Mouse (Mus musculus): Measurements from ENCODE around the gene Kcnj3. TPM values are rescaled to one million over a fixed set of nuclear protein-coding genes. Genes with fewer than 3 reads are reported as not detected.

The Kcnj3 gene
- polyA plus RNA-seq, 1 experiment, result not detected

GRCm38 (mm10) chr2:55432104-55432503 lies 3.7 kb upstream of the Kcnj3 start:
- H3K4me3 ChIP-seq, result no peak overlapping the region
- no peak overlapping the region for H3K4me2 ChIP-seq (ENCODE audit: low read depth)
- no peaks in the 10 kb centered on the region for H3K79me2 ChIP-seq (ENCODE audit: control insufficient read depth, insufficient read depth)
- no peaks in the 10 kb centered on the region for H3K36me3 ChIP-seq (ENCODE audit: control insufficient read depth, insufficient read depth)
- TF ChIP-seq MYOD1 (IDR thresholded peaks at IDR 0.05; ENCODE audit: control insufficient read depth in 1 of 3, insufficient read length in 2 of 3, low read depth in 2 of 3) (peak in 2 of 3 experiments; percentile 66 to 69), POLR2AphosphoS2 (IDR thresholded peaks at IDR 0.05; ENCODE audit: insufficient read length, low read depth) (no peak), POLR2A (IDR thresholded peaks at IDR 0.05; ENCODE audit: insufficient read length, low read depth) (no peak), E2F4 (IDR thresholded peaks at IDR 0.05; ENCODE audit: insufficient read depth) (no peak), SRF (IDR thresholded peaks at IDR 0.05; ENCODE audit: control insufficient read depth, insufficient read length, low read depth) (no peak), MYOG (IDR thresholded peaks at IDR 0.05; ENCODE audit: control insufficient read depth in 1 of 3, insufficient read depth in 1 of 3, insufficient read length in 2 of 3, low read depth in 2 of 3) (peak; percentile 43 to 84 (median 52)), REST (IDR thresholded peaks at IDR 0.05; ENCODE audit: insufficient read depth, insufficient read length) (no peak), CEBPB (IDR thresholded peaks at IDR 0.05; ENCODE audit: insufficient read depth, poor library complexity, severe bottlenecking) (no peak), TCF12 (IDR thresholded peaks at IDR 0.05; ENCODE audit: insufficient read depth, poor library complexity, severe bottlenecking) (no peak), TCF3 (IDR thresholded peaks at IDR 0.05; ENCODE audit: insufficient read length, low read depth) (no peak), USF1 (IDR thresholded peaks at IDR 0.05; ENCODE audit: low read depth) (no peak)
- H3K27me3 ChIP-seq (ENCODE audit: control insufficient read depth, insufficient read depth, insufficient read length), result no peaks in the 10 kb centered on the region
- H3ac ChIP-seq (ENCODE audit: control insufficient read depth, insufficient read length), result no peak overlapping the region

DNA sequence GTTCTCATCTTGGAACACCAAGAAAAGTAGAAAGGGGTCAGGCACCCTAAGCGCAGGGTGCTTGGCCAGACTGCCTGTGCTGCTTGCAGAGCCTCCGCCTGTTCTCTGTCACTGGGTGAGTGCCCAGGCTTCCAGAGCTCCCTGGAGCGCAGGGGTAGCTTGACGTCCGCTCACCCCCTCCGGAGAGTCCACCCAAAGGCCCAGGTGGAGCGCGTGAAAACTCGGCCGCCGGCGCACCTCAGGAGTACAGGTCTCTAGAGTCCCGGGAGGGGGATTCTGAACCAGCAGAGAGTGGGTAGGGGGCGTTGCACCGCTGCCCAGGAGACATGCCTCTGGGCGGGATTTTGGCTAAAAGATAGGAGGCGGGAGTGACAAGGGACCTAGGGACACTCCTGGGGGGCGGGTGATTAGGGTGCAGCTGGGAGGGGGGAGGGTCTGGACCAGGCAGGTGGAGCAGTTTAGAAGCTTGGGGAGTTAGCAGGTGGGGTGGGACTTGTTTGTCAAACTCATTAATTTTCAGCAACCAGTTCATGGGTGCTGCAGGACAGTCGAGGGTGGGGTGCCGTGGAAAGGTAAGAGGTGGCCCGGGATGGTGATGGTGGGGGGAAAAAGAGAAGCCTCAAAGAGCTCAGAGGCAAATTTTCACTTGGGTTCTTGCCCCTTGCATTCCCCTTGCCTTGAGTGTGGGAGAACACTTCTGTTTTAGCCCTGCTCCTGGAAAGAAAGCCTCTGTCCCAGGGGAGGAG lies 664 bp downstream of the Kcnj3 start:
- TF ChIP-seq SRF (IDR thresholded peaks at IDR 0.05; ENCODE audit: control insufficient read depth, insufficient read length, low read depth) (no peak), MYOD1 (IDR thresholded peaks at IDR 0.05; ENCODE audit: control insufficient read depth in 1 of 3, insufficient read length in 2 of 3, low read depth in 2 of 3) (no peak), TCF3 (IDR thresholded peaks at IDR 0.05; ENCODE audit: insufficient read length, low read depth) (no peak), MAX (IDR thresholded peaks at IDR 0.05; ENCODE audit: low read depth) (no peak), TCF12 (IDR thresholded peaks at IDR 0.05; ENCODE audit: insufficient read depth, poor library complexity, severe bottlenecking) (no peak), MYOG (IDR thresholded peaks at IDR 0.05; ENCODE audit: control insufficient read depth in 1 of 3, insufficient read depth in 1 of 3, insufficient read length in 2 of 3, low read depth in 2 of 3) (no peak), CEBPB (IDR thresholded peaks at IDR 0.05; ENCODE audit: insufficient read depth, poor library complexity, severe bottlenecking) (no peak), POLR2A (IDR thresholded peaks at IDR 0.05; ENCODE audit: insufficient read length, low read depth) (no peak), POLR2AphosphoS2 (IDR thresholded peaks at IDR 0.05; ENCODE audit: insufficient read length, low read depth) (no peak), REST (IDR thresholded peaks at IDR 0.05; ENCODE audit: insufficient read depth, insufficient read length) (no peak), USF1 (IDR thresholded peaks at IDR 0.05; ENCODE audit: low read depth) (no peak), E2F4 (IDR thresholded peaks at IDR 0.05; ENCODE audit: insufficient read depth) (no peak)
- no peaks in the 10 kb centered on the region for H3K27me3 ChIP-seq (ENCODE audit: control insufficient read depth, insufficient read depth, insufficient read length)
- no peak overlapping the region for H3K4me2 ChIP-seq (ENCODE audit: low read depth)
- H3K79me2 ChIP-seq (ENCODE audit: control insufficient read depth, insufficient read depth), result no peaks in the 10 kb centered on the region
- no peak overlapping the region for H3ac ChIP-seq (ENCODE audit: control insufficient read depth, insufficient read length)
- no peak overlapping the region for H3K4me3 ChIP-seq
- no peaks in the 10 kb centered on the region for H3K36me3 ChIP-seq (ENCODE audit: control insufficient read depth, insufficient read depth)

DNA sequence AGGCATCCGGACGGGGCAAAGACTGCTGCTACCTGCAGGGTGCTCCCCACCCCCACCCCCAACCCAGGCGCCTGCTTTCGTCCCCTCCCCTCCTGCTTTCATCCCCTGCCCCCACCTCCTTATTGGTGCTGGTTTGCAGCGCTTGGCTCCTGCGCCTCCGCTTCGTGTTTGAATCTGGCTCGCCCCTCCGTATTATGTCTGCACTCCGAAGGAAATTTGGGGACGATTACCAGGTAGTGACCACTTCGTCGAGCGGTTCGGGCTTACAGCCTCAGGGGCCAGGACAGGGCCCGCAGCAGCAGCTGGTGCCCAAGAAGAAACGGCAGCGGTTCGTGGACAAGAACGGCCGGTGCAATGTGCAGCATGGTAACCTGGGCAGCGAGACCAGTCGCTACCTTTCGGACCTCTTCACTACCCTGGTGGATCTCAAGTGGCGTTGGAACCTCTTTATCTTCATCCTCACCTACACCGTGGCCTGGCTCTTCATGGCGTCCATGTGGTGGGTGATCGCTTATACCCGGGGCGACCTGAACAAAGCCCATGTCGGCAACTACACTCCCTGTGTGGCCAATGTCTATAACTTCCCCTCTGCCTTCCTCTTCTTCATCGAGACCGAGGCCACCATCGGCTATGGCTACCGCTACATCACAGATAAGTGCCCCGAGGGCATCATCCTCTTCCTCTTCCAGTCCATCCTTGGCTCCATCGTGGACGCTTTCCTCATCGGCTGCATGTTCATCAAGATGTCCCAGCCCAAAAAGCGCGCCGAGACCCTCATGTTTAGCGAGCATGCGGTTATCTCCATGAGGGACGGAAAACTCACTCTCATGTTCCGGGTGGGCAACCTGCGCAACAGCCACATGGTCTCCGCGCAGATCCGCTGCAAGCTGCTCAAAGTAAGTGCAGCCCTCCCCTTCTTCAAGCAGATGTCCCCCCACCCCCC lies 1.5 kb downstream of the Kcnj3 start:
- H3K36me3 ChIP-seq (ENCODE audit: control insufficient read depth, insufficient read depth), result no peaks in the 10 kb centered on the region
- no peak overlapping the region for H3ac ChIP-seq (ENCODE audit: control insufficient read depth, insufficient read length)
- TF ChIP-seq POLR2A (IDR thresholded peaks at IDR 0.05; ENCODE audit: insufficient read length, low read depth) (no peak), MYOD1 (IDR thresholded peaks at IDR 0.05; ENCODE audit: control insufficient read depth in 1 of 3, insufficient read length in 2 of 3, low read depth in 2 of 3) (no peak), USF1 (IDR thresholded peaks at IDR 0.05; ENCODE audit: low read depth) (no peak), TCF3 (IDR thresholded peaks at IDR 0.05; ENCODE audit: insufficient read length, low read depth) (no peak), CEBPB (IDR thresholded peaks at IDR 0.05; ENCODE audit: insufficient read depth, poor library complexity, severe bottlenecking) (no peak), MAX (IDR thresholded peaks at IDR 0.05; ENCODE audit: low read depth) (no peak), TCF12 (IDR thresholded peaks at IDR 0.05; ENCODE audit: insufficient read depth, poor library complexity, severe bottlenecking) (no peak), MYOG (IDR thresholded peaks at IDR 0.05; ENCODE audit: control insufficient read depth in 1 of 3, insufficient read depth in 1 of 3, insufficient read length in 2 of 3, low read depth in 2 of 3) (no peak), POLR2AphosphoS2 (IDR thresholded peaks at IDR 0.05; ENCODE audit: insufficient read length, low read depth) (no peak), SRF (IDR thresholded peaks at IDR 0.05; ENCODE audit: control insufficient read depth, insufficient read length, low read depth) (no peak), REST (IDR thresholded peaks at IDR 0.05; ENCODE audit: insufficient read depth, insufficient read length) (no peak), E2F4 (IDR thresholded peaks at IDR 0.05; ENCODE audit: insufficient read depth) (no peak)
- H3K27me3 ChIP-seq (ENCODE audit: control insufficient read depth, insufficient read depth, insufficient read length), result no peaks in the 10 kb centered on the region
- no peak overlapping the region for H3K4me3 ChIP-seq
- no peaks in the 10 kb centered on the region for H3K79me2 ChIP-seq (ENCODE audit: control insufficient read depth, insufficient read depth)
- H3K4me2 ChIP-seq (ENCODE audit: low read depth), result no peak overlapping the region

DNA sequence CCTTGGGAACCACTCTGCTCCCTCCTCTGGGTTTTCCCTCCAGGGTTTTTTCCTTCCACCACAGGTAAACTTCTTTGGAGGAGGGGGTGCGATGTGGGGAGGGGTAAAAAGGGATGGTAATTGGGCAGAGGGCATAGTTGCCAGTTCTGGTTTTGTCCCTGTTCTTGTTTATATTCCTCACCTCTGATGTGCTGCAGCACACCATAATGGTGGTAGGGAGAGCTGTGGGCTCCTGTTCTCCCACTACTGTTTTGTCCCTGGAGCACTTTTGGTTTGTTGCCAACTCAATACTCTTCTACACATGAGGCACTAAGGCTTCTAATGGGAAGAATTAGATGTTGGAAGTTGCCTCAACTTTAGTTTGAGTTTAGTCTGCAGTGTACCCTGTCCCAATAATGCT lies 2.2 kb downstream of the Kcnj3 start:
- Histone ChIP-seq H3K4me2 (ENCODE audit: low read depth) (no peak overlapping the region), H3K4me3 (no peak overlapping the region), H3ac (ENCODE audit: control insufficient read depth, insufficient read length) (no peak overlapping the region), H3K79me2 (ENCODE audit: control insufficient read depth, insufficient read depth) (no peaks in the 10 kb centered on the region), H3K27me3 (ENCODE audit: control insufficient read depth, insufficient read depth, insufficient read length) (no peaks in the 10 kb centered on the region), H3K36me3 (ENCODE audit: control insufficient read depth, insufficient read depth) (no peaks in the 10 kb centered on the region)
- no peak for TF ChIP-seq TCF12 (IDR thresholded peaks at IDR 0.05; ENCODE audit: insufficient read depth, poor library complexity, severe bottlenecking)
- no peak for TF ChIP-seq POLR2AphosphoS2 (IDR thresholded peaks at IDR 0.05; ENCODE audit: insufficient read length, low read depth)
- TF ChIP-seq MYOG (IDR thresholded peaks at IDR 0.05; ENCODE audit: control insufficient read depth in 1 of 3, insufficient read depth in 1 of 3, insufficient read length in 2 of 3, low read depth in 2 of 3), result no peak
- TF ChIP-seq CEBPB (IDR thresholded peaks at IDR 0.05; ENCODE audit: insufficient read depth, poor library complexity, severe bottlenecking), result no peak
- TF ChIP-seq USF1 (IDR thresholded peaks at IDR 0.05; ENCODE audit: low read depth), result no peak
- no peak for TF ChIP-seq MYOD1 (IDR thresholded peaks at IDR 0.05; ENCODE audit: control insufficient read depth in 1 of 3, insufficient read length in 2 of 3, low read depth in 2 of 3)
- TF ChIP-seq SRF (IDR thresholded peaks at IDR 0.05; ENCODE audit: control insufficient read depth, insufficient read length, low read depth), result no peak
- no peak for TF ChIP-seq REST (IDR thresholded peaks at IDR 0.05; ENCODE audit: insufficient read depth, insufficient read length)
- TF ChIP-seq MAX (IDR thresholded peaks at IDR 0.05; ENCODE audit: low read depth), result no peak
- no peak for TF ChIP-seq POLR2A (IDR thresholded peaks at IDR 0.05; ENCODE audit: insufficient read length, low read depth)
- TF ChIP-seq TCF3 (IDR thresholded peaks at IDR 0.05; ENCODE audit: insufficient read length, low read depth), result no peak
